Mouse (Mus musculus): ENCODE data around the gene Ncdn. TPM values are rescaled to one million over a fixed set of nuclear protein-coding genes. Genes with fewer than 3 reads are reported as not detected.

Ncdn gene
- 4.8 and 5.4 TPM in 2 replicates for polyA plus RNA-seq (2012; rRNA removed)

DNA sequence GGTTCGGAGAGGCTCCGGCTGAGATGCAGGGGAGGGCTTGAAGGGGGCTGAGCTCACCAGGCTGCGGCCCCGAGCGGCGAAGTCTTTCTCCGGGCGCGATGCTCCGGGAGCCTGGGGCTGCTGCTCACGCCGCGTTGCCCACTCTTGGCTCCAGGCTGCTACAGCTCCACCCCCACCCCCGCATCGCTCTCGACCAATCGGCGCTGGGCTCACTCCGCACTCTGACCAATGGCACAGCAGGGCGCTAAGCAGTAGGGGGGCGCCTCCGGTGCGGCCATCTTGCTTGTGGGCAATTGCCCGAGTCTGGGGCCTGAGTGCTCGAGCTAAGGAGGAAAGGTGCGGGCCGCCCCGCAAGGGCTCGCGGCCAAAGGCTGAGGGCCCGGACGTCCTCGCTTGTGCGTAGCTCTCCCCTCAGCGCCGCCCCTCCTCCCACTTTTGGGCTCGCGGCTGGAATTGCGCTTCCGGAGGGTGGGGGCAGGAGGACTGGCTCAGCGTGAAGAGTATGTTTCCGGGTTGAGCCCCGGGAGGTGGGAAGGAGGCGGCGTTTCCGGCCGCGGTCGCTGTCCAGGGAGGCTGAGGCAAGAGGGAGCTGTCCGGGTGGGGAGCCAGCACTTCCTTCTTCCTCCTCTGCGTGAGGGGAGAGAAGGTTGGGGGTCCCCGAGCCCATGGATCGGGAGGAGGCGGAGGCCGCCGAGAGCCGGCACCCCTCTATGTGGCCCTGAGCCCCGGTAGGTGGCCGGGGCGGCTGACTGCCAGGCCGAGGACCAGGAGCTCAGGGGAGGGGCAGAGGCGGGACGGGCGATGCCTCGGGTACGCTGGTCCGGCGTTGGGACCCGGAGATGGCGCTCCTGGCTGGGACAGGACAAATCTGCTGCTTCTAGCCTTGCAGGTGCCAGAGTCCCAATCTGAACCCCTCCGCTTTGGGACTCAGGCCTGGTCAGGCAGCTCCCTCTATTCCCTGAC is at the start of gene Ncdn, which contains the start of gene AU040320:
Gene Ncdn (minus strand): TSS at position 171 of the 963 bp plus-strand sequence.
Gene AU040320 (plus strand): TSS at position 277 of the 963 bp plus-strand sequence.

DNA sequence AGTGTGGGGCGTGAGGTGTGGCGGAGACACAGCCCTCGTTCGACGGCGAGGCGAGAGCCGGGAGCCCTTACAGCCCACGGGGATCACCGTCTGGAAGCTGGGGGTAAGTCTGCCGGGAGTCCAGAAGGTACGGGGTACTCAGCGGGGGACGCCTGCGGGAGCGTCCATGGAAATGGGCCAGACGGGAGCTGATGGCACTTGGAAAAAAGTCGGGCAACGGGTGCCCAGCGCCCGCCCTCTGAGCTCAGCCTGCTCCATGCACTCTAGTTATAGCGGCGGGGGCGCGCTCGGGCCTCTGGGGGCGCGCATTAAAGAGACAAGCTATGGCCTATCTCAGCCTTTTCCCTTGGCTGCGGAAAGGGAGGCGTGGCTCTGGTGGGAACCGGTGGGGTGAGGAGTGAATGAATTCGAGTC is 17.2 kb downstream of the Ncdn start, which contains the start of gene Tfap2e:
Gene Tfap2e (minus strand): TSS at position 240 of the 414 bp plus-strand sequence.

Other genes with a start within 250 kb of the Ncdn start
- 0.14 and 0.20 TPM in 2 replicates for gene Ago4, start 220.0 kb downstream of the Ncdn start, polyA plus RNA-seq (2012; rRNA removed)
- 31.1 and 33.5 TPM in 2 replicates for gene Clspn, start 196.5 kb downstream of the Ncdn start, polyA plus RNA-seq (2012; rRNA removed)
- 0.52 and 0.54 TPM in 2 replicates for gene 5730409E04Rik, start 143.6 kb downstream of the Ncdn start, polyA plus RNA-seq (2012; rRNA removed)
- gene Psmb2, start 75.8 kb downstream of the Ncdn start, polyA plus RNA-seq (2012; rRNA removed): 130 and 146 TPM in 2 replicates
- gene Tfap2e, start 17.2 kb downstream of the Ncdn start, polyA plus RNA-seq (2012; rRNA removed): not detected in 2 replicates
- 5.0 and 5.2 TPM in 2 replicates for gene AU040320, start 106 bp upstream of the Ncdn start, polyA plus RNA-seq (2012; rRNA removed)
- 3.4 and 3.6 TPM in 2 replicates for gene Zmym4, start 214.7 kb upstream of the Ncdn start, polyA plus RNA-seq (2012; rRNA removed)